Comparison of ENCODE assay signal across 8 mouse cellular contexts in genomic region chr16:3885065-3885670, GRCm38 (mm10). TPM values are rescaled to one million over a fixed set of nuclear protein-coding genes. Genes with fewer than 3 reads are reported as not detected.
A peak's percentile ranks its signal among the peaks of the same experiment; 100 is the strongest.
DNase-seq lines count a peak whose midpoint lies in the region; ATAC-seq and TF ChIP-seq lines count a peak whose summit lies in the region.

No protein-coding gene starts in this region.

- 5% methylated on average over 10 of the region's 10 CpGs for WGBS in forebrain, embryonic 10.5 days
- 1% methylated on average over 10 of the region's 10 CpGs for WGBS in kidney, embryonic 16.5 days

- peaks cover 14% of the 10 kb centered on the region for H3K4me1 ChIP-seq in forebrain, embryonic 10.5 days
- H3K4me1 ChIP-seq in kidney, embryonic 16.5 days (ENCODE audit: insufficient read depth, low read length), result peaks cover 12% of the 10 kb centered on the region

- no peak for TF ChIP-seq CTCF in C2C12 (IDR thresholded peaks at IDR 0.05; ENCODE audit: control insufficient read depth, insufficient read depth, insufficient read length)

- peak overlapping the region; percentile 91 for H3K9ac ChIP-seq in kidney, embryonic 16.5 days (replicated peaks; ENCODE audit: low read length)

- H3K4me2 ChIP-seq in kidney, embryonic 16.5 days (replicated peaks; ENCODE audit: low read depth, low read length), result peak overlapping the region; percentile 72

- peak; percentile 27 for DNase-seq in embryo, embryonic 10 days (ENCODE audit: low spot score)
- DNase-seq in embryo, embryonic 9.5 days (ENCODE audit: extremely low spot score), result no peak
- DNase-seq in forebrain, embryonic 10.5 days (ENCODE audit: extremely low spot score, low spot score), result no peak
- peak; percentile 34 for DNase-seq in naive thymus-derived CD4-positive, alpha-beta T cell, adult 2 months (ENCODE audit: low read depth)
- no peak for DNase-seq in thymus, postnatal 36 days
- no peak for DNase-seq in left cerebral cortex, adult 18-20 months (ENCODE audit: low spot score in 2 of 2)

- H3K27ac ChIP-seq in forebrain, embryonic 10.5 days, result peak overlapping the region; percentile 94
- H3K27ac ChIP-seq in kidney, embryonic 16.5 days (ENCODE audit: low read length), result peak overlapping the region; percentile 74; the same call in 1 of the 2 replicates

- ATAC-seq in kidney, embryonic 16.5 days (ENCODE audit: low FRiP score, low TSS enrichment), result peak; percentile 18

- no peaks in the 10 kb centered on the region for H3K9me3 ChIP-seq in forebrain, embryonic 10.5 days
- H3K9me3 ChIP-seq in kidney, embryonic 16.5 days (ENCODE audit: low read length), result no peaks in the 10 kb centered on the region

- peak overlapping the region; percentile 89 for H3K4me3 ChIP-seq in C2C12 (ENCODE audit: insufficient read depth, poor library complexity, severe bottlenecking)
- H3K4me3 ChIP-seq in forebrain, embryonic 10.5 days, result peak overlapping the region; percentile 86
- peak overlapping the region; percentile 72 for H3K4me3 ChIP-seq in kidney, embryonic 16.5 days (ENCODE audit: low read length)

- H3K79me2 ChIP-seq in C2C12 (ENCODE audit: control insufficient read depth, insufficient read depth), result peaks cover 94% of the 10 kb centered on the region

- peaks cover 3% of the 10 kb centered on the region for H3K36me3 ChIP-seq in C2C12 (ENCODE audit: control insufficient read depth, insufficient read depth)
- H3K36me3 ChIP-seq in forebrain, embryonic 10.5 days (replicated peaks), result peaks cover 13% of the 10 kb centered on the region
- H3K36me3 ChIP-seq in kidney, embryonic 16.5 days (ENCODE audit: insufficient read depth, low read length), result no peaks in the 10 kb centered on the region

- peak overlapping the region; percentile 88 for H3ac ChIP-seq in C2C12 (ENCODE audit: control insufficient read depth, insufficient read length, low read depth)

- H3K79me3 ChIP-seq in C2C12 (ENCODE audit: low read depth), result peaks cover 40% of the 10 kb centered on the region

- H3K27me3 ChIP-seq in C2C12 (ENCODE audit: control insufficient read depth, insufficient read depth, insufficient read length), result no peaks in the 10 kb centered on the region
- no peaks in the 10 kb centered on the region for H3K27me3 ChIP-seq in forebrain, embryonic 10.5 days (ENCODE audit: poor library complexity, severe bottlenecking)
- no peaks in the 10 kb centered on the region for H3K27me3 ChIP-seq in kidney, embryonic 16.5 days (ENCODE audit: insufficient read depth, low read length)

TF ChIP-seq in C2C12, 6 proteins besides CTCF, POLR2A, EP300 and RAD21:
- peak; percentile 7 for TF ChIP-seq MAX (IDR thresholded peaks at IDR 0.05)
- no peak for TF ChIP-seq MYOD1 (IDR thresholded peaks at IDR 0.05; ENCODE audit: control insufficient read depth, insufficient read length, low read depth)
- no peak for TF ChIP-seq FOSL1 (IDR thresholded peaks at IDR 0.05; ENCODE audit: insufficient read depth, low read length, poor library complexity, severe bottlenecking)
- no peak for TF ChIP-seq USF1 (IDR thresholded peaks at IDR 0.05; ENCODE audit: low read depth)
- TF ChIP-seq MYOG (IDR thresholded peaks at IDR 0.05; ENCODE audit: control insufficient read depth, extremely low read depth, insufficient read length), result no peak
- no peak for TF ChIP-seq CEBPB (IDR thresholded peaks at IDR 0.05; ENCODE audit: low read depth)

RNA-seq across cellular contexts. Expression of gene Gm20695, which starts 0.7 kb away (rescaled TPM):
- polyA plus RNA-seq in C2C12 (2012; fragmentation: generic; extraction: Trizol), result 0.22 TPM
- polyA plus RNA-seq in forebrain, embryonic 10.5 days (2016; fragmentation: Nextera tagmentation; extraction: Ambion mirVana), result 2.5 and 3.9 TPM in 2 replicates
- polyA plus RNA-seq in kidney, embryonic 16.5 days (2015; fragmentation: Nextera tagmentation; extraction: Ambion mirVana), result 1.1 and 1.3 TPM in 2 replicates
- not detected for total RNA-seq in left cerebral cortex, adult 18-20 months (2021)

RNA-seq across cellular contexts. Expression of gene Zfp597, which starts 0.8 kb away (rescaled TPM):
- 1.1 TPM for polyA plus RNA-seq in C2C12 (2012; fragmentation: generic; extraction: Trizol)
- polyA plus RNA-seq in forebrain, embryonic 10.5 days (2016; fragmentation: Nextera tagmentation; extraction: Ambion mirVana), result 5.4 and 6.5 TPM in 2 replicates
- 5.7 and 6.7 TPM in 2 replicates for polyA plus RNA-seq in kidney, embryonic 16.5 days (2015; fragmentation: Nextera tagmentation; extraction: Ambion mirVana)
- total RNA-seq in left cerebral cortex, adult 18-20 months (2021), result 10 to 100 TPM; 27.0 to 27.4 TPM

RNA-seq across cellular contexts. Expression of gene Naa60, which starts 13.0 kb away (rescaled TPM):
- 27.1 TPM for polyA plus RNA-seq in C2C12 (2012; fragmentation: generic; extraction: Trizol)
- 59.3 and 62.2 TPM in 2 replicates for polyA plus RNA-seq in forebrain, embryonic 10.5 days (2016; fragmentation: Nextera tagmentation; extraction: Ambion mirVana)
- 50.7 and 57.6 TPM in 2 replicates for polyA plus RNA-seq in kidney, embryonic 16.5 days (2015; fragmentation: Nextera tagmentation; extraction: Ambion mirVana)
- total RNA-seq in left cerebral cortex, adult 18-20 months (2021), result 100 to 1,000 TPM; 113 to 116 TPM

RNA-seq across cellular contexts. Expression of gene 1700037C18Rik, which starts 23.3 kb away (rescaled TPM):
- polyA plus RNA-seq in C2C12 (2012; fragmentation: generic; extraction: Trizol), result 5.9 TPM
- 6.8 and 6.9 TPM in 2 replicates for polyA plus RNA-seq in forebrain, embryonic 10.5 days (2016; fragmentation: Nextera tagmentation; extraction: Ambion mirVana)
- polyA plus RNA-seq in kidney, embryonic 16.5 days (2015; fragmentation: Nextera tagmentation; extraction: Ambion mirVana), result 7.9 and 10.9 TPM in 2 replicates
- total RNA-seq in left cerebral cortex, adult 18-20 months (2021), result 1 to 10 TPM; 5.6 to 7.8 TPM

RNA-seq across cellular contexts. Expression of gene Cluap1, which starts 23.4 kb away (rescaled TPM):
- polyA plus RNA-seq in C2C12 (2012; fragmentation: generic; extraction: Trizol), result 7.7 TPM
- 23.3 and 27.4 TPM in 2 replicates for polyA plus RNA-seq in forebrain, embryonic 10.5 days (2016; fragmentation: Nextera tagmentation; extraction: Ambion mirVana)
- 24.5 and 26.5 TPM in 2 replicates for polyA plus RNA-seq in kidney, embryonic 16.5 days (2015; fragmentation: Nextera tagmentation; extraction: Ambion mirVana)
- 10 to 100 TPM; 28.2 to 29.3 TPM for total RNA-seq in left cerebral cortex, adult 18-20 months (2021)

Comparison
In these comparisons a context has a peak if more than half of its experiments do, and no peak if none do; other contexts are left out.
1. DNase-seq: peak in embryo, embryonic 10 days (single experiment) and naive thymus-derived CD4-positive, alpha-beta T cell, adult 2 months (single experiment); none in embryo, embryonic 9.5 days (single experiment), forebrain, embryonic 10.5 days (single experiment), thymus, postnatal 36 days (0 of 2) and left cerebral cortex, adult 18-20 months (0 of 2).
2. Peak in every context shown above with its lines, with median percentiles within 50 percentile points of each other: H3K4me3 ChIP-seq.